Comparison of ENCODE assay signal across 8 mouse cellular contexts in the genomic region with DNA sequence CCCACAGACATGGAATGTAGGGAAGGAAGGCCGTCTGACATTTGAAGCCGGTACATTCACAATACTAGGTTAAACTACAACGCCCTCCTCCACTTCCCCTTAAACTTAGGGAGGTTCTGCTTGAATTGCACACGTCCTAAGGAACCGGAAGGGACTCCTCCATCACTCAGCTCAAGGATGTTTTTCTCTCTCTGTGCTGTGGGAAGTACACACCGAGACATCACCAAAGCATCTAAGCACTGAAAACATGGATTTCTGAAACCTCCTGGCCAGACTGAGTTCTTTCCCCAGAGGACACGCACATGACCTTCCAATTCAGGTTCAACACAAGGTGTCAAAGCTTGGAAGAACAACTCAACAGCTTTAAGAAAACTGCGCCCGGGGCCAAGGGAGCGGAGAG. TPM values are rescaled to one million over a fixed set of nuclear protein-coding genes. Genes with fewer than 3 reads are reported as not detected.
DNase-seq lines count a peak whose midpoint lies in the region; ATAC-seq and TF ChIP-seq lines count a peak whose summit lies in the region.

No protein-coding gene starts in this region.

- no peak for TF ChIP-seq EP300 in MEL (IDR thresholded peaks at IDR 0.05; ENCODE audit: low read depth in 1 of 2, low read length in 2 of 2)

- H3K36me3 ChIP-seq in C2C12 (ENCODE audit: control insufficient read depth, insufficient read depth) (peaks cover 16% of the 10 kb centered on the region), MEL (ENCODE audit: control insufficient read depth in 1 of 2, insufficient read depth in 2 of 2, low read length in 2 of 2) (peaks cover 0 to 40% of the 10 kb centered on the region in 2 experiments; a peak in 2 of 4 replicates), macrophage (ENCODE audit: inconsistent target) (no peaks in the 10 kb centered on the region)
- H3K36me3 ChIP-seq in intestine, embryonic 16.5 days (ENCODE audit: control insufficient read depth, insufficient read depth, low read length): no peaks in the 10 kb centered on the region

- WGBS in intestine, embryonic 16.5 days: 0% methylated on average over 10 of the region's 10 CpGs
- 1% methylated on average over 10 of the region's 10 CpGs for WGBS in macrophage (ENCODE audit: missing documents)

- peaks cover 61% of the 10 kb centered on the region for H3K79me2 ChIP-seq in C2C12 (ENCODE audit: control insufficient read depth, insufficient read depth)
- H3K79me2 ChIP-seq in MEL (ENCODE audit: control insufficient read depth, insufficient read depth, low read length, poor library complexity): peaks cover 55% of the 10 kb centered on the region
- peaks cover 56% of the 10 kb centered on the region for H3K79me2 ChIP-seq in macrophage (ENCODE audit: inconsistent target)

- peak; percentile 87 for DNase-seq in MEL (ENCODE audit: low read depth, low spot score)
- DNase-seq in natural killer cell, adult 2 months (ENCODE audit: low spot score in 2 of 2): no peak
- no peak for DNase-seq in urinary bladder, adult 18-20 months (ENCODE audit: low spot score in 2 of 2)
- no peak for DNase-seq in left cerebral cortex, postnatal 4 days

- intact Hi-C loops in left cerebral cortex, postnatal 4 days (cut with DNase I): no loop called here

- peak; percentile 51 for ATAC-seq in erythroid progenitor cell, adult 5-6 weeks (replicated peaks; ENCODE audit: low FRiP score, poor library complexity, severe bottlenecking)
- ATAC-seq in intestine, embryonic 16.5 days: no peak

- TF ChIP-seq CTCF in C2C12 (IDR thresholded peaks at IDR 0.05; ENCODE audit: control insufficient read depth, insufficient read depth, insufficient read length) (no peak), MEL (IDR thresholded peaks at IDR 0.05 in 2 of 3, conservative IDR thresholded peaks at IDR 0.05 in 1 of 3; ENCODE audit: control insufficient read depth in 1 of 3, insufficient read depth in 1 of 3, low read depth in 2 of 3, low read length in 3 of 3, poor library complexity in 1 of 3, severe bottlenecking in 1 of 3) (no peak)

- peaks cover 58% of the 10 kb centered on the region for H3K79me3 ChIP-seq in C2C12 (ENCODE audit: low read depth)

- no peak for TF ChIP-seq RAD21 in MEL (IDR thresholded peaks at IDR 0.05; ENCODE audit: low read depth, low read length)

- TF ChIP-seq POLR2A in MEL (IDR thresholded peaks at IDR 0.05; ENCODE audit: control insufficient read depth in 1 of 2, insufficient read depth in 1 of 2, low read depth in 1 of 2, low read length in 2 of 2, poor library complexity in 1 of 2): 0 out of 4 replicates have a peak, but pooled peaks of 1 of the 2 experiments have one; percentile 25

- peak overlapping the region; percentile 98 for H3K9ac ChIP-seq in MEL (ENCODE audit: control insufficient read depth, low read depth, low read length, poor library complexity, severe bottlenecking)
- peak overlapping the region; percentile 98 for H3K9ac ChIP-seq in intestine, embryonic 16.5 days (ENCODE audit: low read depth, low read length)

- H3K4me1 ChIP-seq in MEL (ENCODE audit: control insufficient read depth in 1 of 2, insufficient read depth in 2 of 2, low read length in 2 of 2): peaks cover 14 to 35% of the 10 kb centered on the region in 2 experiments
- peaks cover 21% of the 10 kb centered on the region for H3K4me1 ChIP-seq in intestine, embryonic 16.5 days (ENCODE audit: control insufficient read depth, insufficient read depth, low read length)

- H3K4me3 ChIP-seq in C2C12 (ENCODE audit: insufficient read depth, poor library complexity, severe bottlenecking) (peak overlapping the region; percentile 95), MEL (ENCODE audit: control insufficient read depth in 1 of 2, insufficient read depth in 1 of 2, low read depth in 2 of 2, low read length in 2 of 2) (peak overlapping the region; percentile 93 to 95), macrophage (ENCODE audit: inconsistent target) (peak overlapping the region; percentile 83)
- H3K4me3 ChIP-seq in intestine, embryonic 16.5 days (ENCODE audit: low read length): peak overlapping the region; percentile 98

- H3K27me3 ChIP-seq in C2C12 (ENCODE audit: control insufficient read depth, insufficient read depth, insufficient read length) (no peaks in the 10 kb centered on the region), MEL (ENCODE audit: control insufficient read depth in 1 of 2, insufficient read depth in 2 of 2, low read length in 2 of 2) (peaks cover 0 to 2% of the 10 kb centered on the region in 2 experiments; a peak in 2 of 4 replicates)
- no peaks in the 10 kb centered on the region for H3K27me3 ChIP-seq in intestine, embryonic 16.5 days (replicated peaks; ENCODE audit: control insufficient read depth, insufficient read depth, low read length)

- no peaks in the 10 kb centered on the region for H3K9me3 ChIP-seq in MEL (replicated peaks; ENCODE audit: insufficient read depth, low read length)
- no peaks in the 10 kb centered on the region for H3K9me3 ChIP-seq in intestine, embryonic 16.5 days (ENCODE audit: control insufficient read depth, low read length)

- peak overlapping the region; percentile 69 for H3K4me2 ChIP-seq in intestine, embryonic 16.5 days (ENCODE audit: low read depth, low read length)

- H3K27ac ChIP-seq in MEL (ENCODE audit: control insufficient read depth, low read depth, low read length): peak overlapping the region; percentile 70
- H3K27ac ChIP-seq in intestine, embryonic 16.5 days (ENCODE audit: low read length): peak overlapping the region; percentile 81; the same call in 1 of the 2 replicates
- H3K27ac ChIP-seq in macrophage: peak overlapping the region; percentile 55

- peak overlapping the region; percentile 100 for H3ac ChIP-seq in C2C12 (ENCODE audit: control insufficient read depth, insufficient read length, low read depth)

TF ChIP-seq in C2C12, 6 proteins besides CTCF, POLR2A, EP300 and RAD21:
- TF ChIP-seq USF1 (IDR thresholded peaks at IDR 0.05; ENCODE audit: low read depth): no peak
- TF ChIP-seq CEBPB (IDR thresholded peaks at IDR 0.05; ENCODE audit: low read depth): no peak
- TF ChIP-seq MAX (IDR thresholded peaks at IDR 0.05): no peak
- no peak for TF ChIP-seq FOSL1 (IDR thresholded peaks at IDR 0.05; ENCODE audit: insufficient read depth, low read length, poor library complexity, severe bottlenecking)
- TF ChIP-seq MYOG (IDR thresholded peaks at IDR 0.05; ENCODE audit: control insufficient read depth, extremely low read depth, insufficient read length): no peak
- TF ChIP-seq MYOD1 (IDR thresholded peaks at IDR 0.05; ENCODE audit: control insufficient read depth, insufficient read length, low read depth): no peak

TF ChIP-seq in MEL, 35 proteins besides CTCF, POLR2A, EP300 and RAD21 (continues in another document):
- no peak for TF ChIP-seq ZMIZ1 (IDR thresholded peaks at IDR 0.05; ENCODE audit: low read depth, low read length)
- TF ChIP-seq TBP (IDR thresholded peaks at IDR 0.05; ENCODE audit: low read depth, low read length): no peak
- peak; percentile 22; the same call in 1 of the 2 replicates for TF ChIP-seq NELFE (IDR thresholded peaks at IDR 0.05; ENCODE audit: low read depth, low read length)
- TF ChIP-seq E2F4 (IDR thresholded peaks at IDR 0.05; ENCODE audit: borderline replicate concordance, low read depth, low read length): no peak
- TF ChIP-seq MXI1 (IDR thresholded peaks at IDR 0.05; ENCODE audit: low read depth, low read length): peak; percentile 77
- no peak for TF ChIP-seq MAZ (IDR thresholded peaks at IDR 0.05; ENCODE audit: low read depth, low read length)
- TF ChIP-seq MYB (IDR thresholded peaks at IDR 0.05; ENCODE audit: low read depth, low read length): no peak
- TF ChIP-seq HCFC1 (IDR thresholded peaks at IDR 0.05; ENCODE audit: low read depth, low read length): peak; percentile 70
- TF ChIP-seq KAT2A (conservative IDR thresholded peaks at IDR 0.05; ENCODE audit: low read depth, low read length): no peak
- TF ChIP-seq ZNF384 (IDR thresholded peaks at IDR 0.05; ENCODE audit: low read depth, low read length): no peak
- peak; percentile 36; the same call in 1 of the 2 replicates for TF ChIP-seq ELF1 (IDR thresholded peaks at IDR 0.05; ENCODE audit: low read depth, low read length)
- TF ChIP-seq SIN3A (IDR thresholded peaks at IDR 0.05; ENCODE audit: low read length): peak; percentile 84
- TF ChIP-seq MYC (IDR thresholded peaks at IDR 0.05; ENCODE audit: low read depth, low read length): 0 out of 2 replicates have a peak, but pooled peaks have one; percentile 21
- TF ChIP-seq ETS1 (IDR thresholded peaks at IDR 0.05; ENCODE audit: low read depth, low read length): no peak

RNA-seq across cellular contexts. Expression of a gene that starts 1.0 kb away (rescaled TPM):
- polyA plus RNA-seq in C2C12 (2012; fragmentation: generic; extraction: Trizol) (34.8 TPM), MEL (2012; ENCODE audit: insufficient read depth in 1 of 2, insufficient read length in 2 of 2, low read depth in 1 of 2, low replicate concordance in 2 of 2, missing spikeins in 1 of 2) (100 to 1,000 TPM in 1 of 2 experiments, 10 to 100 TPM in 1; 46.2 to 105 TPM), macrophage (2018) (50.1 to 89.8 TPM (median 61.2 TPM) in 3 replicates)
- total RNA-seq in MEL (2012; rRNA removed): 100 and 103 TPM in 2 replicates
- total RNA-seq in erythroid progenitor cell, adult 5-6 weeks (2015; ENCODE audit: low replicate concordance): 73.2 and 98.1 TPM in 2 replicates
- 65.7 and 78.7 TPM in 2 replicates for total RNA-seq in erythroid progenitor cell, adult 5-6 weeks (2017; ENCODE audit: low replicate concordance)
- 116 and 119 TPM in 2 replicates for polyA plus RNA-seq in intestine, embryonic 16.5 days (2015; fragmentation: Nextera tagmentation; extraction: Ambion mirVana)
- 10 to 100 TPM; 31.3 to 63.6 (median 44.5) TPM for total RNA-seq in macrophage (2018; cell fraction: chromatin; rRNA removed)
- 10 to 100 TPM; 63.7 to 80.4 (median 70.9) TPM for total RNA-seq in macrophage (2018; cell fraction: cytosol; rRNA removed)
- 10 to 100 TPM; 26.4 to 74.6 (median 51.1) TPM for total RNA-seq in macrophage (2018; cell fraction: nucleus; rRNA removed)
- total RNA-seq in left cerebral cortex, postnatal 4 days (2021): 10 to 100 TPM; 49.0 to 53.1 TPM

RNA-seq across cellular contexts. Expression of a gene that starts 30.5 kb away (rescaled TPM):
- polyA plus RNA-seq in C2C12 (2012; fragmentation: generic; extraction: Trizol): 7.7 TPM
- 7.0 and 8.8 TPM in 2 replicates for total RNA-seq in MEL (2012; rRNA removed)
- polyA plus RNA-seq in MEL (2012; ENCODE audit: insufficient read depth in 1 of 2, insufficient read length in 2 of 2, low read depth in 1 of 2, low replicate concordance in 2 of 2, missing spikeins in 1 of 2): 10 to 100 TPM in 1 of 2 experiments, not detected in 1; 10.2 TPM
- 11.3 and 13.7 TPM in 2 replicates for total RNA-seq in erythroid progenitor cell, adult 5-6 weeks (2015; ENCODE audit: low replicate concordance)
- total RNA-seq in erythroid progenitor cell, adult 5-6 weeks (2017; ENCODE audit: low replicate concordance): 12.4 and 17.5 TPM in 2 replicates
- 14.5 and 15.3 TPM in 2 replicates for polyA plus RNA-seq in intestine, embryonic 16.5 days (2015; fragmentation: Nextera tagmentation; extraction: Ambion mirVana)
- 100 to 1,000 TPM in 7 of 26 experiments, 10 to 100 TPM in 19; 57.7 to 134 (median 81.6) TPM for total RNA-seq in macrophage (2018; cell fraction: chromatin; rRNA removed)
- 10 to 100 TPM; 22.0 to 41.1 (median 31.6) TPM for total RNA-seq in macrophage (2018; cell fraction: cytosol; rRNA removed)
- 100 to 1,000 TPM in 1 of 26 experiments, 10 to 100 TPM in 25; 52.4 to 103 (median 68.0) TPM for total RNA-seq in macrophage (2018; cell fraction: nucleus; rRNA removed)
- polyA plus RNA-seq in macrophage (2018): 28.1 to 88.1 TPM (median 30.3 TPM) in 3 replicates
- total RNA-seq in left cerebral cortex, postnatal 4 days (2021): 10 to 100 TPM; 34.2 to 35.1 TPM
